Mouse (Mus musculus): ENCODE results near the gene Filip1. TPM values are rescaled to one million over a fixed set of nuclear protein-coding genes. Genes with fewer than 3 reads are reported as not detected.

Gene Filip1
- polyA plus RNA-seq, 1 experiment = 0.01 TPM

DNA sequence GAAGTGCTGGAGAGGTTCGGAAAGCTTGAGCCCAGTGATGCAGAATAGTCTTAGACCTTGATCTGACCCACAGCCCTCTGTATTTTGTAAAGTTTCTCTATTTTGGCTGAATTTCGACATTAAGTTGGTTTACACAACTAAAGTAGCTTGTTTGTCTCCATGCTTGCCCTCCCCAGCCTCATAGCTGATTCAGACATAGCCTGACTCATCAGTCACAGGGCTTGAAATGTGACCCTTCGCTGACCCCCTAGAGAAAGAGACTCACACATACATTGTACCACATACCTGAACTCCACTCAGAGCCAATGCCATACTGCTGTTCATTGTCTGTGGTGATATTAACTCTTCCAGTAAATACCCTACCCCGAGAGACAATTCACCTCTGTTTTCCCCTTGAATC is 19.6 kb downstream of the Filip1 start:
- TF ChIP-seq USF1 (IDR thresholded peaks at IDR 0.05; ENCODE audit: low read depth) = no peak
- TF ChIP-seq CTCF (IDR thresholded peaks at IDR 0.05; ENCODE audit: control insufficient read depth, insufficient read depth, insufficient read length) = no peak
- TF ChIP-seq MYOD1 (IDR thresholded peaks at IDR 0.05; ENCODE audit: control insufficient read depth, insufficient read length, low read depth) = no peak
- no peak for TF ChIP-seq CEBPB (IDR thresholded peaks at IDR 0.05; ENCODE audit: low read depth)
- TF ChIP-seq FOSL1 (IDR thresholded peaks at IDR 0.05; ENCODE audit: insufficient read depth, low read length, poor library complexity, severe bottlenecking) = no peak
- TF ChIP-seq MAX (IDR thresholded peaks at IDR 0.05) = no peak
- no peak for TF ChIP-seq MYOG (IDR thresholded peaks at IDR 0.05; ENCODE audit: control insufficient read depth, extremely low read depth, insufficient read length)
- Histone ChIP-seq H3K79me3 (ENCODE audit: low read depth) (no peaks in the 10 kb centered on the region), H3K79me2 (ENCODE audit: control insufficient read depth, insufficient read depth) (no peaks in the 10 kb centered on the region), H3ac (ENCODE audit: control insufficient read depth, insufficient read length, low read depth) (no peak overlapping the region), H3K4me3 (ENCODE audit: insufficient read depth, poor library complexity, severe bottlenecking) (no peak overlapping the region), H3K36me3 (ENCODE audit: control insufficient read depth, insufficient read depth) (no peaks in the 10 kb centered on the region), H3K27me3 (ENCODE audit: control insufficient read depth, insufficient read depth, insufficient read length) (no peaks in the 10 kb centered on the region)

DNA sequence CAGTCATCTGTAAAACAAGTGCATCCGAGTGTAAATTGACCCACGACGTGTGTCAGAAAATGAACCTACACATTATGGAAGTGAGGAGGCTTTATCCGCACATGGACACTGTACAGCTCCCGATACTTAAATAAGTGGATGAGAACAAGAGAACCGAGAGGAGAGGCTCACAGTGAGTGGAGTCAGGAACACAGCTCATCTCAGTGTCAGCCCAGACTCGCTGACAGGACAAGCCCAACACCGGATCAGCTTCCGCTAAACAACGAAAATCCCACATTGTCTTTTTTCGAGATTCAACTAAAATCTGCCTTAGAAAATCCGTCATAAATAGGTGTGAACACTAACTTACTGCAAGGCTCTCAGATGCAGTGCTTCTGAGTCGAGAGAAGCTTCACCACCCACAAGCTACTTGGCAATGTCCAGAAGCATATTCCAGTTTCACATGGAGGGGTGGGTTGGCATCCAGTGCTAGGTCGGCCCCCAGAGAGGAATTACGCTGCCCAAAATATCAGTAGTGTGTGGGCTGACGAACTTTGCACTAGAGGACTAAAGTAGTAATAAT is 22.1 kb downstream of the Filip1 start:
- Histone ChIP-seq H3ac (ENCODE audit: control insufficient read depth, insufficient read length, low read depth) (no peak overlapping the region), H3K79me2 (ENCODE audit: control insufficient read depth, insufficient read depth) (no peaks in the 10 kb centered on the region), H3K79me3 (ENCODE audit: low read depth) (no peaks in the 10 kb centered on the region), H3K36me3 (ENCODE audit: control insufficient read depth, insufficient read depth) (no peaks in the 10 kb centered on the region), H3K4me3 (ENCODE audit: insufficient read depth, poor library complexity, severe bottlenecking) (no peak overlapping the region), H3K27me3 (ENCODE audit: control insufficient read depth, insufficient read depth, insufficient read length) (no peaks in the 10 kb centered on the region)
- TF ChIP-seq FOSL1 (IDR thresholded peaks at IDR 0.05; ENCODE audit: insufficient read depth, low read length, poor library complexity, severe bottlenecking) (no peak), MAX (IDR thresholded peaks at IDR 0.05) (no peak), MYOD1 (IDR thresholded peaks at IDR 0.05; ENCODE audit: control insufficient read depth, insufficient read length, low read depth) (no peak)

DNA sequence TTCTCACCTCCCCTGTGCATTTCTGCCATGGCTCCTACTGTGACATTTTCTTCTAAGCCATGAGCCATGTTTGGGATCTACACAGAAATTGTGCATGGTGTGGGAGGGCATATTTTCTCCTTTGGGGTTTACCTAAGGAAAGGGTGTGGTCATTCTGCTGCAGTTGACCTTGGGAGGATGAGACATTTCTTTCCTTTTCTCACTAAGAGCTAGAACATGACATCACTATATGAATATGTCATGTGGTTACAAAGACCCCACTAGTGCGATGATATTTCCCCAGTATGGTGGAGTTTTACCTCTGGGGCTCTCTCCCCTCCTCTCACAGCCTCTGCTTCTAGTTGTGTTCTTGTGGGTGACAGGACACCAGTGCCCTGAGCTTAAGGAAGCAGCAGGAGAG is 22.9 kb downstream of the Filip1 start:
- TF ChIP-seq MYOG (IDR thresholded peaks at IDR 0.05; ENCODE audit: control insufficient read depth, extremely low read depth, insufficient read length) (no peak), FOSL1 (IDR thresholded peaks at IDR 0.05; ENCODE audit: insufficient read depth, low read length, poor library complexity, severe bottlenecking) (no peak), CEBPB (IDR thresholded peaks at IDR 0.05; ENCODE audit: low read depth) (no peak), CTCF (IDR thresholded peaks at IDR 0.05; ENCODE audit: control insufficient read depth, insufficient read depth, insufficient read length) (no peak), USF1 (IDR thresholded peaks at IDR 0.05; ENCODE audit: low read depth) (no peak), MYOD1 (IDR thresholded peaks at IDR 0.05; ENCODE audit: control insufficient read depth, insufficient read length, low read depth) (no peak), MAX (IDR thresholded peaks at IDR 0.05) (no peak)
- Histone ChIP-seq H3K79me2 (ENCODE audit: control insufficient read depth, insufficient read depth) (no peaks in the 10 kb centered on the region), H3K79me3 (ENCODE audit: low read depth) (no peaks in the 10 kb centered on the region), H3K27me3 (ENCODE audit: control insufficient read depth, insufficient read depth, insufficient read length) (no peaks in the 10 kb centered on the region), H3ac (ENCODE audit: control insufficient read depth, insufficient read length, low read depth) (no peak overlapping the region), H3K4me3 (ENCODE audit: insufficient read depth, poor library complexity, severe bottlenecking) (no peak overlapping the region), H3K36me3 (ENCODE audit: control insufficient read depth, insufficient read depth) (no peaks in the 10 kb centered on the region)

DNA sequence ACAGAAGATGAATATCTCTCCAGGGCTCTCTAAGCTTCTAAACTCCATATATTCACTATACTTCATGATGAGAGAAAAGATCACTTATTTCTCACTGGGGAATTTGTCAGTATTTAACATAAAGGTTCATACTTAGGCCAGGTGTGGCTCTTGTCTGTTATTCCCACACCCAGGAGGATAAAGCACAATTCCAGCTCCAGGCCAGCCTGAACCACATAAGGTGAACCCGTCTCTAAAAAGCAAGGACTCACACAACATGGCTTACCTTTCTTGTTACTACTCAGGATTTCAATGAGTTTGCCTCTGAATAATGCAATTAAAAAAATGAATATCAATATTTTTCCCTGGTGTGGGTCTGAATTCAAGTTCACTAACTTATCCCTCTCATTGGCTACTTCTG is 23.6 kb downstream of the Filip1 start:
- no peak overlapping the region for H3K4me3 ChIP-seq (ENCODE audit: insufficient read depth, poor library complexity, severe bottlenecking)
- H3K27me3 ChIP-seq (ENCODE audit: control insufficient read depth, insufficient read depth, insufficient read length) = no peaks in the 10 kb centered on the region
- no peaks in the 10 kb centered on the region for H3K79me3 ChIP-seq (ENCODE audit: low read depth)
- no peak overlapping the region for H3ac ChIP-seq (ENCODE audit: control insufficient read depth, insufficient read length, low read depth)
- no peaks in the 10 kb centered on the region for H3K79me2 ChIP-seq (ENCODE audit: control insufficient read depth, insufficient read depth)
- no peaks in the 10 kb centered on the region for H3K36me3 ChIP-seq (ENCODE audit: control insufficient read depth, insufficient read depth)
- TF ChIP-seq USF1 (IDR thresholded peaks at IDR 0.05; ENCODE audit: low read depth) (no peak), MYOD1 (IDR thresholded peaks at IDR 0.05; ENCODE audit: control insufficient read depth, insufficient read length, low read depth) (no peak), CTCF (IDR thresholded peaks at IDR 0.05; ENCODE audit: control insufficient read depth, insufficient read depth, insufficient read length) (no peak), MYOG (IDR thresholded peaks at IDR 0.05; ENCODE audit: control insufficient read depth, extremely low read depth, insufficient read length) (no peak), MAX (IDR thresholded peaks at IDR 0.05) (no peak), CEBPB (IDR thresholded peaks at IDR 0.05; ENCODE audit: low read depth) (no peak), FOSL1 (IDR thresholded peaks at IDR 0.05; ENCODE audit: insufficient read depth, low read length, poor library complexity, severe bottlenecking) (no peak)

DNA sequence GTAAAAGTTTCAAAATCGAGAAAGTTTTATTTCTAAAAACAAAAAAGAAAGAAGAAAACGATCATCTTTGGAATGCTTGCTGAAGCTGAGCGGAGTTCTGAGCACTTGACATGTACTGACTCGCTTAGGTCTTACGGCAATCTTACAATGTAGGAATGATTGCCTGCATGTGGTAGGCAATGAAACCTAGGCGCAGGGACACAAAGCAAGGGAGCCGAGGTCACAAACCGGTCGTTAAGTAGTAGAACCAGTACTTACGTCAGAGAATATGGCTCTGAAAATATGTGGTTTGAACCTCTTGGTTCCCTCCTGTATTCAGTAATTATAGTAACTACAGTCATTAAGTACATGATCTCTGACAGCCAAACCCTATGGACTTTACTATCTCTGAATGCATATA is 29.4 kb downstream of the Filip1 start:
- Histone ChIP-seq H3K4me3 (ENCODE audit: insufficient read depth, poor library complexity, severe bottlenecking) (no peak overlapping the region), H3K79me3 (ENCODE audit: low read depth) (no peaks in the 10 kb centered on the region), H3K36me3 (ENCODE audit: control insufficient read depth, insufficient read depth) (no peaks in the 10 kb centered on the region), H3K79me2 (ENCODE audit: control insufficient read depth, insufficient read depth) (no peaks in the 10 kb centered on the region), H3K27me3 (ENCODE audit: control insufficient read depth, insufficient read depth, insufficient read length) (no peaks in the 10 kb centered on the region), H3ac (ENCODE audit: control insufficient read depth, insufficient read length, low read depth) (no peak overlapping the region)
- TF ChIP-seq MAX (IDR thresholded peaks at IDR 0.05) (no peak), MYOD1 (IDR thresholded peaks at IDR 0.05; ENCODE audit: control insufficient read depth, insufficient read length, low read depth) (no peak), USF1 (IDR thresholded peaks at IDR 0.05; ENCODE audit: low read depth) (no peak), CTCF (IDR thresholded peaks at IDR 0.05; ENCODE audit: control insufficient read depth, insufficient read depth, insufficient read length) (no peak), MYOG (IDR thresholded peaks at IDR 0.05; ENCODE audit: control insufficient read depth, extremely low read depth, insufficient read length) (no peak), CEBPB (IDR thresholded peaks at IDR 0.05; ENCODE audit: low read depth) (no peak), FOSL1 (IDR thresholded peaks at IDR 0.05; ENCODE audit: insufficient read depth, low read length, poor library complexity, severe bottlenecking) (no peak)

DNA sequence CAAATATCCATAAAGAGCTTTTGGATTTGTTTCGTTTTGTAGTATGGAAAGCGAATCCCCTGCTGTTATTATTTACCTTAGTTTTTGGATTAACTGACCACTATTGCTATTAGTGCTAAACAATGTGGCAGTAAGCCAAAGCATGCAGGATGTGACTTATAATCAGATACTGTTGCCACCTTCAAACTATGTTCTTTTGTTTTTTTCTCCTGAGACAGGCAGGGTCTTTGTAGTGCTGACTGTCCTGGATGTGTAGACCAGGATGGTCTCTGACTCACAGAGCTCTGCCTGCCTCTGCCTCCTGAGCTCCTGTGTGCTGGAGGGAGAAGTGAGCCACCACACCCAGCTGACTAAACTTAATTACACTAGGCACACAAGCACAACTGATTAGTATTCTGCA is 33.4 kb downstream of the Filip1 start:
- H3K36me3 ChIP-seq (ENCODE audit: control insufficient read depth, insufficient read depth) = no peaks in the 10 kb centered on the region
- no peak overlapping the region for H3ac ChIP-seq (ENCODE audit: control insufficient read depth, insufficient read length, low read depth)
- TF ChIP-seq MAX (IDR thresholded peaks at IDR 0.05) (no peak), CEBPB (IDR thresholded peaks at IDR 0.05; ENCODE audit: low read depth) (no peak), CTCF (IDR thresholded peaks at IDR 0.05; ENCODE audit: control insufficient read depth, insufficient read depth, insufficient read length) (no peak), FOSL1 (IDR thresholded peaks at IDR 0.05; ENCODE audit: insufficient read depth, low read length, poor library complexity, severe bottlenecking) (no peak), MYOG (IDR thresholded peaks at IDR 0.05; ENCODE audit: control insufficient read depth, extremely low read depth, insufficient read length) (no peak), MYOD1 (IDR thresholded peaks at IDR 0.05; ENCODE audit: control insufficient read depth, insufficient read length, low read depth) (no peak), USF1 (IDR thresholded peaks at IDR 0.05; ENCODE audit: low read depth) (no peak)

More for the DNA sequence above, 33.4 kb downstream of the Filip1 start:
- H3K79me2 ChIP-seq (ENCODE audit: control insufficient read depth, insufficient read depth) = no peaks in the 10 kb centered on the region
- no peaks in the 10 kb centered on the region for H3K79me3 ChIP-seq (ENCODE audit: low read depth)
- no peak overlapping the region for H3K4me3 ChIP-seq (ENCODE audit: insufficient read depth, poor library complexity, severe bottlenecking)
- no peaks in the 10 kb centered on the region for H3K27me3 ChIP-seq (ENCODE audit: control insufficient read depth, insufficient read depth, insufficient read length)

Data from C2C12 (cell line).